Mouse (Mus musculus) erythroid progenitor cell, adult 5-6 weeks (primary cell): ENCODE data around the gene Bscl2. TPM values are rescaled to one million over a fixed set of nuclear protein-coding genes. Genes with fewer than 3 reads are reported as not detected.

Source experiments
- ATAC-seq: replicated peaks from 2 replicates; pipeline ENCODE4 v1.8.0; 2016; ENCODE audit warnings: moderate number of reproducible peaks, mild to moderate bottlenecking, moderate TSS enrichment, inconsistent platforms; ENCODE audit not compliant: poor library complexity, low FRiP score, severe bottlenecking
- total RNA-seq, 2 experiments: library from RNA; stranded (forward) in 1 of 2; stranded (reverse) in 1 of 2; fragments of 150-400 nt in 1 of 2; fragments of 186-747, 209-891 nt in 1 of 2; gene quantifications; 2 replicates each; pipeline versions ENCODE4 v1.2.3 to v1.2.4; 2015 to 2017; ENCODE audit warnings: low replicate concordance in 2 of 2

The Bscl2 gene
- total RNA-seq, 2 experiments from 2014 or later: 20.2 to 36.0 TPM

GRCm38 (mm10) chr19:8897865-8898495, 60.7 kb downstream of the Bscl2 start, which contains the start of gene Ganab:
Gene Ganab, plus strand, starts transcription at chr19:8898071.
- peak; percentile 97 for ATAC-seq

Other genes starting within 250 kb of the Bscl2 start
Only the 30 nearest of the 33 such genes appear.
- 198 and 206 TPM in 2 replicates for gene Slc3a2, start 114.1 kb upstream of the Bscl2 start, total RNA-seq (2015; ENCODE audit: low replicate concordance)
- gene Slc3a2, start 114.1 kb upstream of the Bscl2 start, total RNA-seq (2017; ENCODE audit: low replicate concordance): 242 and 266 TPM in 2 replicates
- 22.0 and 28.9 TPM in 2 replicates for gene Wdr74, start 101.6 kb upstream of the Bscl2 start, total RNA-seq (2015; ENCODE audit: low replicate concordance)
- 10.7 and 15.0 TPM in 2 replicates for gene Wdr74, start 101.6 kb upstream of the Bscl2 start, total RNA-seq (2017; ENCODE audit: low replicate concordance)
- gene 1700092M07Rik, start 96.7 kb upstream of the Bscl2 start, total RNA-seq (2015; ENCODE audit: low replicate concordance): not detected in 2 replicates
- not detected in 2 replicates for gene 1700092M07Rik, start 96.7 kb upstream of the Bscl2 start, total RNA-seq (2017; ENCODE audit: low replicate concordance)
- gene Stx5a, start 96.1 kb upstream of the Bscl2 start, total RNA-seq (2015; ENCODE audit: low replicate concordance): 67.0 and 97.7 TPM in 2 replicates
- gene Stx5a, start 96.1 kb upstream of the Bscl2 start, total RNA-seq (2017; ENCODE audit: low replicate concordance): 119 and 128 TPM in 2 replicates
- 462 and 487 TPM in 2 replicates for gene Nxf1, start 80.4 kb upstream of the Bscl2 start, total RNA-seq (2015; ENCODE audit: low replicate concordance)
- gene Nxf1, start 80.4 kb upstream of the Bscl2 start, total RNA-seq (2017; ENCODE audit: low replicate concordance): 79.9 and 80.3 TPM in 2 replicates
- 25.9 and 40.7 TPM in 2 replicates for gene Tmem223, start 66.5 kb upstream of the Bscl2 start, total RNA-seq (2015; ENCODE audit: low replicate concordance)
- 11.0 and 21.9 TPM in 2 replicates for gene Tmem223, start 66.5 kb upstream of the Bscl2 start, total RNA-seq (2017; ENCODE audit: low replicate concordance)
- gene Tmem179b, start 63.0 kb upstream of the Bscl2 start, total RNA-seq (2015; ENCODE audit: low replicate concordance): 80.7 and 134 TPM in 2 replicates
- gene Tmem179b, start 63.0 kb upstream of the Bscl2 start, total RNA-seq (2017; ENCODE audit: low replicate concordance): 66.6 and 95.1 TPM in 2 replicates
- gene Taf6l, start 51.0 kb upstream of the Bscl2 start, total RNA-seq (2015; ENCODE audit: low replicate concordance): 6.7 and 24.1 TPM in 2 replicates
- 10.5 and 10.9 TPM in 2 replicates for gene Taf6l, start 51.0 kb upstream of the Bscl2 start, total RNA-seq (2017; ENCODE audit: low replicate concordance)
- gene Polr2g, start 38.9 kb upstream of the Bscl2 start, total RNA-seq (2015; ENCODE audit: low replicate concordance): 49.0 and 51.2 TPM in 2 replicates
- gene Polr2g, start 38.9 kb upstream of the Bscl2 start, total RNA-seq (2017; ENCODE audit: low replicate concordance): 16.5 and 25.8 TPM in 2 replicates
- gene Zbtb3, start 34.9 kb upstream of the Bscl2 start, total RNA-seq (2015; ENCODE audit: low replicate concordance): not detected in 2 replicates
- gene Zbtb3, start 34.9 kb upstream of the Bscl2 start, total RNA-seq (2017; ENCODE audit: low replicate concordance): 1.3 TPM in 1 of 2 replicates, not detected in the other
- gene Ttc9c, start 18.1 kb upstream of the Bscl2 start, total RNA-seq (2015; ENCODE audit: low replicate concordance): 55.8 and 56.6 TPM in 2 replicates
- gene Ttc9c, start 18.1 kb upstream of the Bscl2 start, total RNA-seq (2017; ENCODE audit: low replicate concordance): 59.4 and 73.3 TPM in 2 replicates
- 54.9 and 64.2 TPM in 2 replicates for gene Hnrnpul2, start 17.5 kb upstream of the Bscl2 start, total RNA-seq (2015; ENCODE audit: low replicate concordance)
- 154 and 160 TPM in 2 replicates for gene Hnrnpul2, start 17.5 kb upstream of the Bscl2 start, total RNA-seq (2017; ENCODE audit: low replicate concordance)
- gene AC129217.1, start 7.7 kb upstream of the Bscl2 start, total RNA-seq (2015; ENCODE audit: low replicate concordance): not detected in 2 replicates
- gene AC129217.1, start 7.7 kb upstream of the Bscl2 start, total RNA-seq (2017; ENCODE audit: low replicate concordance): 9.5 and 15.5 TPM in 2 replicates
- gene Gng3, start 1.7 kb downstream of the Bscl2 start, total RNA-seq (2015; ENCODE audit: low replicate concordance): not detected in 2 replicates
- not detected in 2 replicates for gene Gng3, start 1.7 kb downstream of the Bscl2 start, total RNA-seq (2017; ENCODE audit: low replicate concordance)
- gene Lrrn4cl, start 13.3 kb downstream of the Bscl2 start, total RNA-seq (2015; ENCODE audit: low replicate concordance): 1.7 TPM in 1 of 2 replicates, not detected in the other
- 0.39 TPM in 1 of 2 replicates, not detected in the other for gene Lrrn4cl, start 13.3 kb downstream of the Bscl2 start, total RNA-seq (2017; ENCODE audit: low replicate concordance)
- gene Ubxn1, start 34.0 kb downstream of the Bscl2 start, total RNA-seq (2015; ENCODE audit: low replicate concordance): 46.1 and 49.9 TPM in 2 replicates
- 73.1 and 101 TPM in 2 replicates for gene Ubxn1, start 34.0 kb downstream of the Bscl2 start, total RNA-seq (2017; ENCODE audit: low replicate concordance)
- gene Uqcc3, start 43.5 kb downstream of the Bscl2 start, total RNA-seq (2015; ENCODE audit: low replicate concordance): 8.8 and 23.1 TPM in 2 replicates
- 7.8 TPM in 1 of 2 replicates, not detected in the other for gene Uqcc3, start 43.5 kb downstream of the Bscl2 start, total RNA-seq (2017; ENCODE audit: low replicate concordance)
- 36.4 and 44.9 TPM in 2 replicates for gene Lbhd1, start 46.3 kb downstream of the Bscl2 start, total RNA-seq (2015; ENCODE audit: low replicate concordance)
- gene Lbhd1, start 46.3 kb downstream of the Bscl2 start, total RNA-seq (2017; ENCODE audit: low replicate concordance): 6.4 and 9.9 TPM in 2 replicates
- not detected in 2 replicates for gene Gm49403, start 46.5 kb downstream of the Bscl2 start, total RNA-seq (2015; ENCODE audit: low replicate concordance)
- gene Gm49403, start 46.5 kb downstream of the Bscl2 start, total RNA-seq (2017; ENCODE audit: low replicate concordance): not detected in 2 replicates
- gene 1810009A15Rik, start 51.4 kb downstream of the Bscl2 start, total RNA-seq (2015; ENCODE audit: low replicate concordance): 11.5 and 13.4 TPM in 2 replicates
- 7.0 and 32.0 TPM in 2 replicates for gene 1810009A15Rik, start 51.4 kb downstream of the Bscl2 start, total RNA-seq (2017; ENCODE audit: low replicate concordance)
- not detected in 2 replicates for gene Gm49416, start 51.5 kb downstream of the Bscl2 start, total RNA-seq (2015; ENCODE audit: low replicate concordance)
- gene Gm49416, start 51.5 kb downstream of the Bscl2 start, total RNA-seq (2017; ENCODE audit: low replicate concordance): not detected in 2 replicates
- gene Ints5, start 55.5 kb downstream of the Bscl2 start, total RNA-seq (2015; ENCODE audit: low replicate concordance): 10.1 and 14.3 TPM in 2 replicates
- 7.1 and 7.6 TPM in 2 replicates for gene Ints5, start 55.5 kb downstream of the Bscl2 start, total RNA-seq (2017; ENCODE audit: low replicate concordance)
- gene Ganab, start 60.6 kb downstream of the Bscl2 start, total RNA-seq (2015; ENCODE audit: low replicate concordance): 71.0 and 83.0 TPM in 2 replicates
- 31.9 and 43.0 TPM in 2 replicates for gene Ganab, start 60.6 kb downstream of the Bscl2 start, total RNA-seq (2017; ENCODE audit: low replicate concordance)
- gene B3gat3, start 82.9 kb downstream of the Bscl2 start, total RNA-seq (2015; ENCODE audit: low replicate concordance): 16.2 and 28.1 TPM in 2 replicates
- 13.8 and 21.3 TPM in 2 replicates for gene B3gat3, start 82.9 kb downstream of the Bscl2 start, total RNA-seq (2017; ENCODE audit: low replicate concordance)
- gene Rom1, start 91.9 kb downstream of the Bscl2 start, total RNA-seq (2015; ENCODE audit: low replicate concordance): not detected in 2 replicates
- gene Rom1, start 91.9 kb downstream of the Bscl2 start, total RNA-seq (2017; ENCODE audit: low replicate concordance): not detected in 2 replicates
- 6.5 and 9.6 TPM in 2 replicates for gene Eml3, start 92.1 kb downstream of the Bscl2 start, total RNA-seq (2015; ENCODE audit: low replicate concordance)
- gene Eml3, start 92.1 kb downstream of the Bscl2 start, total RNA-seq (2017; ENCODE audit: low replicate concordance): 7.1 and 14.0 TPM in 2 replicates
- gene Mta2, start 104.4 kb downstream of the Bscl2 start, total RNA-seq (2015; ENCODE audit: low replicate concordance): 59.9 and 70.3 TPM in 2 replicates
- gene Mta2, start 104.4 kb downstream of the Bscl2 start, total RNA-seq (2017; ENCODE audit: low replicate concordance): 84.2 and 125 TPM in 2 replicates
- 0.84 and 3.2 TPM in 2 replicates for gene Tut1, start 116.4 kb downstream of the Bscl2 start, total RNA-seq (2015; ENCODE audit: low replicate concordance)
- 3.7 and 4.4 TPM in 2 replicates for gene Tut1, start 116.4 kb downstream of the Bscl2 start, total RNA-seq (2017; ENCODE audit: low replicate concordance)
- gene Eef1g, start 129.6 kb downstream of the Bscl2 start, total RNA-seq (2015; ENCODE audit: low replicate concordance): 198 and 228 TPM in 2 replicates
- gene Eef1g, start 129.6 kb downstream of the Bscl2 start, total RNA-seq (2017; ENCODE audit: low replicate concordance): 92.0 and 153 TPM in 2 replicates
- gene Ahnak, start 151.8 kb downstream of the Bscl2 start, total RNA-seq (2015; ENCODE audit: low replicate concordance): 13.0 and 13.8 TPM in 2 replicates
- 13.3 and 15.7 TPM in 2 replicates for gene Ahnak, start 151.8 kb downstream of the Bscl2 start, total RNA-seq (2017; ENCODE audit: low replicate concordance)